Mouse (Mus musculus) left cerebral cortex, postnatal 36 days (tissue): Measurements from ENCODE around the gene Olfr819. TPM values are rescaled to one million over a fixed set of nuclear protein-coding genes. Genes with fewer than 3 reads are reported as not detected.
"Not testable (repeated sequence)": the region's sequence is repeated elsewhere in the genome, so short reads cannot be mapped to it uniquely, and the experiment has no call there.

Source experiments
- DNase-seq, 2 experiments: peaks; one replicate each; pipeline ENCODE4 v3.0.0; 2021 to 2022; ENCODE audit warnings: low spot score in 2 of 2, mixed read lengths in 1 of 2
- intact Hi-C: fragments of 180-260 bp; cut with DNase I; formaldehyde crosslinking; loops from one replicate; pipeline ENCODE4 v1.15.1; 2025
- total RNA-seq, 2 experiments: library from RNA; stranded (reverse); gene quantifications; 2 replicates each; pipeline ENCODE4 v1.2.3; 2021

Gene Olfr819
- not detected for total RNA-seq

DNA sequence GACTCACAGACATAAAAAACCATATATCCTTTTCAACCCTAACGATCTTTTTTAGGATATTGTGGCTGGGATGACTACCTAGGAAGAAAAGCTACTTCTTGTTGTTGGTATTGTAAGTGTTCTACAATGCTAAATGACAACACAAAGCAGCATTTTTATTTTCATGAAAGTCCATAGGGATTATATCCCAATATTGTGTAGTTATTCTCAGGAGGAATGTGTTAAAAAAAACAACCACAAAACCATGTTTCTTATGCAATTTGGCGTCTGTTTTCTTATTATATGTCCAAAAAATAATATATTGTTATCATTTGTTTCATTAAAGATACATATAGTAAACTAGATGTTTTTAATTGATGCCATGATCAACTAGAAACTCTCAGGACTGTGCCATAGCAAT is at the start of gene Olfr819:
TSS of gene Olfr819 (minus strand) at position 101 of the 400 bp plus-strand sequence.
- DNase-seq, intact Hi-C loops: not testable (repeated sequence)

DNA sequence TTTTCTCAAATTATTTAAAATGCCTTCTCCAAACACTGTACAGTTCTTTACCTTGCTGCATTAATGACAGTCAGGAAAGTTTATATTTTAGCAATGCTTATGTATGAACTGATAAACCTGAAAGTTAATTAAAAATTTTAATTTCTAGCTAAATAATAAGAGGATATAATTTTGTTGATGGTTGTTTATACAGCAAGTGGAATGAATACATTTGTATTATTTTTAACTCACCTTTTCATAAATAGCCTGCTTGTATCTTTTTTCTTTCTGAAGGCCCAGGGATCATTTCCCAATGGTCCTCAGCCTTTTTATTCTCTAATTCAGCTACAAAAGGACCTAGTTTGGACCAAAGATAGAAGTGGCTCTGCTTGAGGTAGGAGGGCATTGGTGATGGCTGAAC is 45.3 kb upstream of the Olfr819 start, which contains the start of gene Olfr820:
TSS of gene Olfr820 (plus strand) at position 301 of the 400 bp plus-strand sequence.
- DNase-seq = no peak
- intact Hi-C loops = no loop called here

DNA sequence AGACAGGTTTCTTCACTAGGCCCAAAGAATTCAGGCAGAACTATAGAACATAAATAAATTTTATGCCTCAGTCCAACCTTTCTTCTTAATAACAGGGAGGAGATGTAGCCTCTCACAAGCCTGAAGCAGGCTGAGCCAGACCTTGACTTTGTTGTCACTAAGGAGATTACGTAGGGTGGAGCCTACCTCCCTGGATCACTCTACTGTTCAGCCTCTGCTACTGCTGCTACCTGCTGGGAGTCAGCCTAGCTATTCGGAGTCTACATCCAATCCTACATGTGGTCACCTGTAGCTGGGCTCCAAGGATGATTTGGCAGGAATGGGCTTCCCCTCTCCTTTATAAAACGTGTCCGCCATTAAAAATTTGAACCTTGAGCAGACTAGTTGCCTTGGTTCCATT is 38.3 kb upstream of the Olfr819 start:
- intact Hi-C loops = not testable (repeated sequence)

DNA sequence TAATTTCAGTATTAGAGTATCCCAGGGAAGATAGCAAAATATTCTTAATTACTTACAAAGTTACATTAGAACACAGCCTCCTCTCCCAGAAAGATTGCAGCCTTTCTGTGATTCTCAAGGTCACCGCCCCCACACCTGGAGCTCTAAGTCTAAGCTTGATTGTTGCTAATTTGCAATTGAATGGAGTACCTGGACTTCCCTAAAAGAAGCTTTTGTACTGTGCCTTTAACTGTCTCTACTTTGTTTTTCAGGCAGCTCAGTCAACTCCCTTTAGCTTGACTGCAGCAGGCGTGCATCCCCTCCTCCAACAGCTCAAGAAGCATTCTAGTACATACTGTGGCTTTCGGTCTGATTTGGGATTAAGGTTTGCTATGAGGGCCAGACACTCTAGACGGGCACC is 37.0 kb upstream of the Olfr819 start:
- DNase-seq, intact Hi-C loops: not testable (repeated sequence)

More for the DNA sequence above, 38.3 kb upstream of the Olfr819 start:
- DNase-seq = not testable (repeated sequence)

DNA sequence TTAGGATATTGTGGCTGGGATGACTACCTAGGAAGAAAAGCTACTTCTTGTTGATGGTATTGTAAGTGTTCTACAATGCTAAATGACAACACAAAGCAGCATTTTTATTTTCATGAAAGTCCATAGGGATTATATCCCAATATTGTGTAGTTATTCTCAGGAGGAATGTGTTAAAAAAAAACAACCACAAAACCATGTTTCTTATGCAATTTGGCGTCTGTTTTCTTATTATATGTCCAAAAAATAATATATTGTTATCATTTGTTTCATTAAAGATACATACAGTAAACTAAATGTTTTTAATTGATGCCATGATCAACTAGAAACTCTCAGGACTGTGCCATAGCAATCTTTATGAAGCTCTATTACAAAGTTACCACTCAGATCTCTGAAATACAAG is 17.9 kb upstream of the Olfr819 start, which contains the start of gene Gm10310:
TSS of gene Gm10310 (minus strand) at position 101 of the 400 bp plus-strand sequence.
- intact Hi-C loops, DNase-seq: not testable (repeated sequence)

DNA sequence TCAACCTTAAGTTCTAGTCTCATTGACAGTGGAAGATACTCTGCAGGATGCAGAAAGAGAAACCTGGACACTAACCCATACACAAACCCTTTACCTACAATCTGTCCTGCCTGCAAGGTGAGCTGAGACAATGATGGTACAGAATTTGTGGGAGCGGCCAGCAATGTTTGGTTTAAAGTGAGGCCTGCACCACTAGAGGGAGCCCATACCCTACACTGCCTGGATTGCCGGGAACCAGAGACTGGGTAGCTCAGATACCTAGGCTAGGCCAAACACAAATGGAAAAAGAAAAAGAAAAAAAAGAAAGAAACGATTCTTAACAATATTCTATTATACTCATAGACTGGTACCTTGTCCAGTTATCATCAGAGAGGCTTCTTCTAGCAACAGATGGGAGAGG is 14.8 kb upstream of the Olfr819 start:
- DNase-seq, intact Hi-C loops: not testable (repeated sequence)

DNA sequence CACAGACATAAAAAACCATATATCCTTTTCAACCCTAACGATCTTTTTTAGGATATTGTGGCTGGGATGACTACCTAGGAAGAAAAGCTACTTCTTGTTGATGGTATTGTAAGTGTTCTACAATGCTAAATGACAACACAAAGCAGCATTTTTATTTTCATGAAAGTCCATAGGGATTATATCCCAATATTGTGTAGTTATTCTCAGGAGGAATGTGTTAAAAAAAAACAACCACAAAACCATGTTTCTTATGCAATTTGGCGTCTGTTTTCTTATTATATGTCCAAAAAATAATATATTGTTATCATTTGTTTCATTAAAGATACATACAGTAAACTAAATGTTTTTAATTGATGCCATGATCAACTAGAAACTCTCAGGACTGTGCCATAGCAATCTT is 9.0 kb upstream of the Olfr819 start, which contains the start of gene Olfr247:
TSS of gene Olfr247 (minus strand) at position 101 of the 400 bp plus-strand sequence.
- DNase-seq, intact Hi-C loops: not testable (repeated sequence)

DNA sequence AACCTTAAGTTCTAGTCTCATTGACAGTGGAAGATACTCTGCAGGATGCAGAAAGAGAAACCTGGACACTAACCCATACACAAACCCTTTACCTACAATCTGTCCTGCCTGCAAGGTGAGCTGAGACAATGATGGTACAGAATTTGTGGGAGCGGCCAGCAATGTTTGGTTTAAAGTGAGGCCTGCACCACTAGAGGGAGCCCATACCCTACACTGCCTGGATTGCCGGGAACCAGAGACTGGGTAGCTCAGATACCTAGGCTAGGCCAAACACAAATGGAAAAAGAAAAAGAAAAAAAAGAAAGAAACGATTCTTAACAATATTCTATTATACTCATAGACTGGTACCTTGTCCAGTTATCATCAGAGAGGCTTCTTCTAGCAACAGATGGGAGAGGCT is 5.9 kb upstream of the Olfr819 start:
- DNase-seq, intact Hi-C loops: not testable (repeated sequence)

DNA sequence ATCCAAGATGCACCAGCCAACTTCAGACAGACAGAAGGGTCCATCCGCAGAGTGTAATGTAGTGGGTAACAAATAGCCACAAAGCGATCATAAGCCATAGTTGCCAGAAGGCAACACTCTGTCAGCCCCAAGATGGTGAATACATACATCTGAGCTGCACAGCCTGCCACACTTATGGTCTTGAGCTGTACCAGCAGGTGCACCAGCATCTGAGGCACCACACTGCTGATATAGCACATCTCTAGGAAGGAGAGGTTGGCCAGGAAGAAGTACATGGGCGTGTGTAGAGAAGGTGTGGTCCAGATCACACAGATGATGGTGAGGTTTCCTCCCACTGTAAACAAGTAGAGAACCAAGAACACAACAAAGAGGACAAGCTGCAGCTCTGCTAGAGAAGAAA is 834 bp downstream of the Olfr819 start:
- intact Hi-C loops, DNase-seq: not testable (repeated sequence)

DNA sequence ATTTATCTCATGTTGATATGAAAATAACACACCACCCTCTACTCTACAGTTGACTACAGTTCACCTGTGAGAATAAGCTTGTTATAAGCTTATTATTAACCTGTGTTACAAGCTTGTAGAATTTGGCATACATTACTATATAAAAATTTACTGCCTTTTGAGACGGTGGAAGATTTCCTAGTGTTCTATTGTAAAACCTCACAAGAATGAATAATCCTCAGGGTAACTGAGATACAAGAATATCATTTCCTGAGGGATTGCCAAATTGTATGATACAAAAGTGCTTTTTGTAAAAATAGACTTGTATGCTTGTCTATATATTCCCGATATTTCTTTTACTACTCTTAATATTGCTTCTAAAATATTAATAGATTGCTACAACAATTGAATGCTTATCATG is 18.1 kb downstream of the Olfr819 start, which contains the start of gene Olfr818:
TSS of gene Olfr818 (minus strand) at position 101 of the 400 bp plus-strand sequence.
- DNase-seq = no peak
- intact Hi-C loops = no loop called here

DNA sequence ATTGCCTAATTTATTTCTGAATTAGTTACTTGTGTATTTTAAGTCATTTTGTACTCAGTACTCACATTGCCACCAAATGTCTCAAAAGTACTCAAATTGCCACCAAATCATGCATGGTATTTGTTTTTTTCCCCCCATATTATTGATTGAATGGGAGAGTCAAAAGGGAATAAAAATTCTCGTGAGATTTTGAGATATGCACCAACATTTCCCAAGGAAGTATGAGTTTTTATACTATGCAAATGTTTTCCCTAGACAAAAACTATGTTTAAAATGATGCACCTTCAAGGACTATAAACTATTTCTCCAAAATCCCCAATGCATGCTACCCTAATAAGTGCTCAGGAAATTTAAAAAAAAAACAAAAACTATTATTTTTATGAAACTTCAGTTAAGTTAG is 51.6 kb downstream of the Olfr819 start, which contains the start of gene Olfr816:
TSS of gene Olfr816 (minus strand) at position 101 of the 400 bp plus-strand sequence.
- intact Hi-C loops = no loop called here
- no peak for DNase-seq

Other genes starting within 250 kb of the Olfr819 start
- not detected for gene Olfr805, start 237.9 kb downstream of the Olfr819 start, total RNA-seq
- not detected for gene Olfr806, start 225.3 kb downstream of the Olfr819 start, total RNA-seq
- gene Olfr807, start 209.5 kb downstream of the Olfr819 start, total RNA-seq = not detected
- gene Olfr808, start 201.8 kb downstream of the Olfr819 start, total RNA-seq = not detected
- not detected for gene Olfr809, start 192.6 kb downstream of the Olfr819 start, total RNA-seq
- gene Olfr810, start 172.3 kb downstream of the Olfr819 start, total RNA-seq = not detected
- gene Olfr811, start 162.9 kb downstream of the Olfr819 start, total RNA-seq = not detected
- not detected for gene Olfr812, start 121.2 kb downstream of the Olfr819 start, total RNA-seq
- gene Olfr813, start 111.9 kb downstream of the Olfr819 start, total RNA-seq = not detected
- gene Olfr814, start 87.4 kb downstream of the Olfr819 start, total RNA-seq = not detected
- gene Olfr815, start 61.4 kb downstream of the Olfr819 start, total RNA-seq = not detected
- not detected for gene Olfr816, start 51.7 kb downstream of the Olfr819 start, total RNA-seq
- gene Olfr818, start 18.2 kb downstream of the Olfr819 start, total RNA-seq = not detected
- not detected for gene Olfr247, start 8.9 kb upstream of the Olfr819 start, total RNA-seq
- gene Gm10310, start 17.8 kb upstream of the Olfr819 start, total RNA-seq = not detected
- gene Olfr820, start 45.4 kb upstream of the Olfr819 start, total RNA-seq = not detected
- not detected for gene Olfr821, start 63.1 kb upstream of the Olfr819 start, total RNA-seq
- gene Olfr822, start 103.9 kb upstream of the Olfr819 start, total RNA-seq = not detected
- not detected for gene Olfr823, start 148.1 kb upstream of the Olfr819 start, total RNA-seq
- gene Olfr824, start 162.7 kb upstream of the Olfr819 start, total RNA-seq = not detected
- not detected for gene Olfr825, start 199.5 kb upstream of the Olfr819 start, total RNA-seq
- gene Olfr826, start 216.9 kb upstream of the Olfr819 start, total RNA-seq = not detected
- not detected for gene Olfr827, start 247.1 kb upstream of the Olfr819 start, total RNA-seq